Mouse (Mus musculus) layer of hippocampus, adult 2 months (tissue): ENCODE results near the gene Trappc3. TPM values are rescaled to one million over a fixed set of nuclear protein-coding genes. Genes with fewer than 3 reads are reported as not detected.
A peak's percentile ranks its signal among the peaks of the same experiment; 100 is the strongest.

ENCODE experiments used
- DNase-seq, 2 experiments: peaks; one replicate each; pipeline ENCODE4 v3.0.0; 2022; ENCODE audit warnings: low spot score in 2 of 2
- H3K27ac ChIP-seq: fragments of 200-600 bp; 2 replicates; pipeline ENCODE4 v1.8.1; 2022
- H3K4me3 ChIP-seq: fragments of 200-600 bp; 2 replicates; pipeline ENCODE4 v1.8.1; 2022; ENCODE audit warnings: mild to moderate bottlenecking
- CTCF ChIP-seq: fragments of 200-600 bp; conservative IDR thresholded peaks from 2 replicates; pipeline ENCODE4 v1.8.1; 2022; ENCODE audit warnings: antibody characterized with exemption, mild to moderate bottlenecking, moderate library complexity
- total RNA-seq, 2 experiments: library from RNA; stranded (reverse); gene quantifications; 2 replicates each; pipeline ENCODE4 v1.2.3; 2021

The Trappc3 gene
- total RNA-seq, 2 experiments from 2014 or later, result 85.4 to 90.5 TPM

DNA sequence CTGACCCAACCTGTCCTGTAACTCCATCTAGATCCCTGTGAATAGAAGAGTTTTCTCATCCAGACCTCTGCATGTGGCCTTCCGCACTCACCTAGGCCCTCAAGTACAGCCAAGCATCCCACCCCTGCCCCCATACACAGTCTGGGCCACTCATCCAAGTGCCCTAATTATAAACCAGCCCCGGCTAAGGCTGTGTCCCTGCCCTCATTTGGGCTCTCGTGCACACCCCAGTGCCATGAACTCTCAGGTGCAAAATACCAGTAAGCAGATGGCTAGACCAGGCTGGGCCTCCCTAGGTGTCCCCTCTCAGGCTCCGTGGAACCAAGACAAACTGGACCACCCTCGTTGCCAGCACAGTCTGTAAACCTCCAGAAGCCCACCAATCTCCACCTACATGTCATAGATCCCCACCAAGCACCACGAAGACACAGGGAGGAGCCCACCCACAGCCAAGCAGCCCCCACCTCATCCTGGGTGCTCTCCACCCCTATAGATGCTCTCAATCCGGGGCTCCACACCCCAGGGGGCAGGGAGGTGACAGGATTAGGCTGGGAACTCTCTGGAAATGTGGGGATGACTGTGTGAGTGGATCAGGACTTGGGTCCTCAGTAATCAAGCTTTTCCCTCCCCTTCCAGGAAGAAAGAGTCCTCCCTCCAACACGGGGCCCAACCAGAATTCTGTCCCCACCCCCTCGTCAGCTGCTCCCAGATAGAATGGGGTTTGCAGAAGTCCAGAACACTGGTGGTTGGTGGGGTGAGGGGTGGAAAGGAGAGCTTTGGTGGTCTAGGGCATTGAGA lies 7.6 kb upstream of the Trappc3 start:
- DNase-seq, result peak; percentile 79 to 89
- Histone ChIP-seq H3K27ac (peak overlapping the region; percentile 100), H3K4me3 (peak overlapping the region; percentile 97)
- no peak for TF ChIP-seq CTCF

DNA sequence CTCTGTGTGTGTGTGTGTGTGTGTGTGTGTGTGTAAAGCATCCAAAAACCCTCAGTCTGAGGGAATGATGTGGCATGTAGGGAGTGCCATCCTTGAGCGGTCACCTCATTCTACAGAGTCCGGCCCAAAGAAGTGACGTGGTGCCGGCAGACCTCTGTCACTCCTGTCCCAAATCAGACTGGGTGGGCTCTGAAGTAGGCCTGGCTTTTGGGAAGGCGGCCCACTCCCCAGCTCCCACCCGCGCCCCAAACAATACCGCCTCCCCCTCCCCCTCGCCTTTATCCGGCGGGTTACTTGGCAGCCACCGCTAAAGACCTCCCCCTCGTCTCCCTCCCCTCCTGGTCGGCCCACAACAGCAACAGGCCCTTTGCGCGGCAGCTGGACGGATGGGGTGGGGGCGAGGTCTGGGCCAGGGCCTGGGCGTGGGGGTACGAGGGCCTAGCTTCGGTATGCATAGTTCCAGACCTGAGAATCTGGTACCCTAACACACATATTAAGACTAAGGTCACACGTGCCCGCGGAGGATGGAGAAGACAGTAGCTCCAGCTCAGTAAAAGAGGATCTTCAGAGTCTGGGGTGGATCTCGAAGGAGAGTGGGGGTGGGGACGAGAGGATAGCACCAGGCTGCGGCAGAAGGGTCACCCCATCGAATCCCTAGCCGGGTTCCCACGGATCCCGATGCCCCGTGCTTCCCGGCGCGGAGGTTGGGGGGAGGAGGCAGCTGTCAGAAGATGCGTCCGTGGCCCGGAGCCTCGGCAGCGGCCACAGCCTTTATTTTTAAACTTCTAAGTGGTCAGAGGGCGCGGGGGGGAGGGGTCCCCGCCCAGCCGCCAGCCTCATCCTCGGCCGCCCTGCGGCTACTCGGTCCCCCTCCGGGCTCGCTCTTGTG lies 6.8 kb upstream of the Trappc3 start:
- no peak for TF ChIP-seq CTCF
- DNase-seq, result no peak
- Histone ChIP-seq H3K4me3 (peak overlapping the region; percentile 97), H3K27ac (peak overlapping the region; percentile 100)

DNA sequence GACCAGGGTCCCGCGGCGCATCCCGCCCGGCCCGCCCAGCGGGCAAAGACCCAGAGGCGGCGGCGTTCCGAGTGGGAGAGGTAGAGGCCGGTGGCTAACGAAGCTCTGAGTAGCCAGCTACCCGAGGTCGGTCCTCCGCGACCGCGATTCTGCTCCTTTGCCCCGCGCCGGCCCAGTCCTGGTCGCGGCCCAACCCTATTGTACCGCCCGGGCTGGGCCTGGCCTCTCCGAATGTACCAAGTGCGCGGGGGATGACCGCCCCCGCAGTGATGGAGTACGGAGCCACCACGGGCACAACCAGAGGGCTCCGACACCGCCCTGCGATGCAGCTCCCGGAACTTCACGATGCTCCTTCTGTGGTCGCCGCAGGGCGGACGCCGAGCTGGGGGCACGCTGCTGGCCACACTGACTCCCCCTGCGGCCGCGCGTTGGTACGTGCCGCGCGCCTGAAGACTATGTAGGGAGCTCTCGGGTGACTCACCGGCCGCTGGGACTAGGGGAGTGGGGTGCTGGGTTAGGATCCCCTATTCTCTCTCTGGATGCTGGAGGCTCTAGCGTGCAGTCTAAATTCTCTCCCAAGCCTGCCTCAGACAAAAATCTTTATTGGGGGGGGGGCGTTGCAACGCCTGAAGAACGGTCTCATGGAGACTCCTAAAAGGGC lies 5.9 kb upstream of the Trappc3 start, which contains the start of gene Map7d1:
Gene Map7d1 (minus strand): TSS at position 213 of the 661 bp plus-strand sequence.
- peak within 1 kb of the TSS; percentile 100 for H3K27ac ChIP-seq
- TF ChIP-seq CTCF, result peak; percentile 53
- peak; percentile 83 for DNase-seq
- peak within 1 kb of the TSS; percentile 97 for H3K4me3 ChIP-seq

DNA sequence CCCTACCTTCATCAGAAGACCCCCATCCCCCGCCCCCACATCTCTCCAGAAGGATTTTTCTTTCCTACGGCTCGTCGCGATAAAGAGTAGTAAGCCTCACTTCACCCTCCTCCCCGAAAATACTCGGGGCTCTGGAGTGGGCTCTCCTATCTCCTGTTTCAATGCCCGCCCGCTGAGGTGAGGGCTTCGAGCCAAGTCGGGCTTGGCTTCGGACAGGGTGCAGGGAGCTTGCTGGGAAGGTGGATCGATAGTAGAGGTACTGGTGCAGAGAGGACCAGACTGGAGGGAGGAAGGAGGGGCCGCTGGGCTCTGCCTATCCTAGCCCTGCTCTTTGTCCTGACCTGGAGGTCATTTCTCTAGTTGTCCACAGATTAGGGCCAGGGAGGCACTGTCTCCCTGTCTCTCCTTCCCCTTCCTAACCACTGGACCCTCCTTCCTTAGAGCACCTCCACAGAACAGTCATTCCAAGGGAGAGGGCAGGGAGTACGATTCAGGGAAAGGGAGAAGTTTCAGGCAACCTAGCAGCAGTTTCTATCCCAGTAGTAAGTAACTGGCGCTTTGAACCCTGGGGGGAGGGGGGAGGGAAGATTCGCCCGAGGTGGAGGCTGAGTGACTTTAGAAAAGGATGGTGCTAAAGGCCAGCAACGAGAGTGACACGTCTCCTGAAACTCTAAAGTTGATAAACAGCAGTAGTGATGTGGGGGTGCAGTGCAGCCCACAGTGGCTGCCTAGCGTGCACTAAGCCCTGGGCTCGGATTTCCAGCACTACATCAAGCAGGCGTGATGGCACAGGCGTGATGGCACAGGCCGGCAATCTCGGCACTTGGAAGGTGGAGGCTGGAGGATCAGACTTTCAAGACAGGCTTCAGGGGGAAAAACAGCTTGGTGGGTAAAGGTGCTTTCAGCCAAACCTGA lies 4.9 kb upstream of the Trappc3 start:
- H3K4me3 ChIP-seq, result peak overlapping the region; percentile 97
- peak overlapping the region; percentile 100 for H3K27ac ChIP-seq
- no peak for TF ChIP-seq CTCF
- DNase-seq, result no peak

DNA sequence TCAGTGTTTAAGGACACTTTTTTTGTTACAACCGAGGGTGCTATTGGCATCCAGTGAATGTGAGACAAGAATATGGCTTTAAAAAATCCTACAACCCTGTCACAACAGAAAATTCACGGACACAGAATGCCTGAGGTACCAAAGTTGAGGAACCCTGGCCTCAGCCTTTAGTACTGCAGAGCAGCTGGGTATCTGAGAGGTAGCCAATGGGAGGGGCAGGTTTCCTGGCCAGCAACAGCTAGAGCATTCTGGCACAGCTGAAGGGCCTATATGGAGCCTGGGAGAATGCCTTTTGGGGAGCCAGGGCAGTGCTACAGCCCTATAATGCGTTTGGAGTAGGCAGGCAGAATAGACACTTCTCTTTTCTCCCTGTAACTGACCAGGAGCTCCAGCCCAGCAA lies 3.1 kb upstream of the Trappc3 start:
- Histone ChIP-seq H3K4me3 (no peak overlapping the region), H3K27ac (peak overlapping the region; percentile 80)
- no peak for TF ChIP-seq CTCF
- no peak for DNase-seq

DNA sequence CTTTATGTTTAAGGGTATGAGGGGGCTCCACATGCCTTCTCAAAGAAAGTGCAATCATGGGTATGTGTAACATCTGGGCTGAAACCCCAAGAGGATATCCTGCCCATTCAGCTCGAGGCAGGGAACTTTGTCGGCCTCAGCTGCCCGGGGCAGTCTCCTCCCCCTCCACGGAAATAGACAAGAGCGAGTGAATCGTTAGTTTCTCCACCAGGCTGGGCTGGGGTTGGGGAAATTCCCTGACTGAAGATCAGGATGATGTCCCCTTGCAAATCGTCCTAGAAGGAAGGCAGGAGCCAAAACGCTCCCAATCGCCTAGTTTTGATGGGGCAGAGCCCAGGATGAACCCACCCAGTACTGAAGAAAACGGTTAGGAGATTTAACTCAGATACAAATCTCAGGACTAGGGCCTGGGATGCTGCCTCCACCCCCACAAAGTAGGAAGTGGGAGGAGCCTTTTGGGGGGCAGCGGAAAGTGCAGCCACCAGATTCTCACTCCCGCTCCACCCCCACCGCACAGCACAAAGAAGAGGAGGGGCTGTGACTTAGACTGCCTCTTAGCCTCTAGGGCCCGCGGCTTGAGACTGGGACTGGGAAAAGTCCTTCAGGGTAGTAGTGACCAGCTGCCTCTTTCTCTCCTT lies 2.5 kb upstream of the Trappc3 start:
- DNase-seq, result no peak
- H3K4me3 ChIP-seq, result peak overlapping the region; percentile 13; the same call in 1 of the 2 replicates
- TF ChIP-seq CTCF, result no peak

DNA sequence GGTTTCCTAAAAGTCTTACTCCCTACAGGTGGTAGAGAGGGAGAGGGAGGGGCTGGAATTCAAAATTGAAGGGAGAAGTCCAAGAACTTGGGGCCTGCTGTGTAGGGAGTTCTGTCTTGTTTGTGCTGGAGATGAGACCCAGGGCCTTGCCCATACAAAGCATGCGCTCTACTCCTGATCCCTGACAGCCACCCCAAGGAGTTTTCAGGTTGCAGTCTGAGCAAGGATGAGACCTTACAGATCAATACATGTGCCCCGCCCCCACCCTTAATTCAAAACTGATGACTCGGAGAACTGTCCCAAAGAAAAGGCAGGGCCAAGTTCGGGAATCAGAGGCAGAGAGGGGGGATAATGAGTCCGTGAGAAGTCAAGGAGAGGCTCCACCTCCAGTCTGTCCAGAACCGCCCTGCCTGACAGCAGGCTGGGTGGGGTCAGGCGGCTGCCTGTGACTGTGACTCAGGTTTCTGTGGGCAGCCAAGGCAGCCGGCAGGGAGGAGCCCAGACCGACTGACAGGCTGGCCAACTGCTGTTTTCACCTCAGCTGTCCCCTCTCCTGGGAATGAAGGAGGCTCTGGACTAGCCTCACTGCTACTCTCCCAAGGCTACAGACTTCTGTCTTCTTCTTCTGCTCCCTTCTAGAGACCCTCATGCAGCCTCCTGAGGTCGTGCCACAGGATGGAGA lies 1.5 kb upstream of the Trappc3 start:
- TF ChIP-seq CTCF, result no peak
- Histone ChIP-seq H3K4me3 (no peak overlapping the region), H3K27ac (peak overlapping the region; percentile 80)
- no peak for DNase-seq

More for the DNA sequence above, 2.5 kb upstream of the Trappc3 start:
- H3K27ac ChIP-seq, result peak overlapping the region; percentile 80

DNA sequence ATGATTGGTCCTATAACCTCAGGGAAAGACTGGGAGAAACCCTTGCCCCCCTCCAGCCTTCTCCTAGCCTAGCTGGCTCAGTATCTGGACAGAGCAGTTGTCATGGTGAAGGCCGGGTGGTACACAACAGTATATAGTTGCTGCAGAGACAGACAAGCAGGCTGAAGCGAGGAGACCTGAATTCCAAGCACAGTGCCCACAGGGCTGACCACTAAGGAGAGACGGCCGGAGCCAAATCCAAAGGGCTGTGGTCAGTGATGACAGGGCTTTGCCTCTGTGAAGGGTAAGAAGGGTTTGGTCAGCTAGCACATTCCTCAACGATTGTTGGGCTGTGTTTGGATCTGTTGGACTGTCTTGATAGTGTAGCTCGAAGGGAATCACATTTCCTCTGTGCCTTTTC lies 859 bp upstream of the Trappc3 start:
- Histone ChIP-seq H3K27ac (peak overlapping the region; percentile 80), H3K4me3 (no peak overlapping the region)
- no peak for TF ChIP-seq CTCF
- no peak for DNase-seq

DNA sequence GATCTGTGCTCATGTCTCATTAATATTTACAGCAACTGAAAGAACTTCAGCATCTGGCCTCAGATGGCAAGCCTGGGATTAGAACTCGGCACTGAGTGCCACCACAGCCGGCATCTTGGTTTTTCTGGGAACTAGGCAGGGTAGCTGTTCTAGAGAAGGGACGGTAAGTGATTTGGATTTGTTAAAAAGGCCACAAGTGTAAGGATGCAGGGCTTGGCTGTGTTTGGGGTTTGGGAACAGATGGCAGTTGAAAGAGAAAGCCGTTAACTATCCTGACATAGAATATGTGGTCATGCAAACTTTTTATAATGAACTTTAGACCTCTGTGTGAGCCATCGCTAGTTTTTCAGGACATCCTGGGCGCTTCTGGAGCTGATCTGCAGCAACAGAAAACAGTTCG lies 450 bp upstream of the Trappc3 start:
- no peak for TF ChIP-seq CTCF
- DNase-seq, result no peak
- Histone ChIP-seq H3K4me3 (no peak overlapping the region; the same call in 1 of the 2 replicates), H3K27ac (peak overlapping the region; percentile 80)

DNA sequence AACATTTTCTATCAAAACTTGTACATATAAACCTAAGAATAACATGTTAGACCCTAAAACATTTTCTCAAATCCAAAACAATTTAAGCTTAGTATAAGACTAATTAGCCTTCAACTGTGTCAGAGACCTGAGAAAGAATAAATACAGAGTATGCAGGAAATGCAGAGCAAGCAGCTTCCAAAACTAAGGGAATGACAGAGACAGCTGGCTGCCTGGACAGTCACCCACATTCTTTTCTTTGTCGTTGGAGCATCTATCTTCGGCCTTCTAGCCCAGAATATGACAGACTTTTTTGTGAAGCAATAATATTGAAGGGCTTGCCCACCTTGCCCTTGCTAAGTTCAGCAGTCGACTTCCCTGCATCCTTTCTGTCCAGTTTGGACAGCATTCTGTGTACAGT lies 7.2 kb downstream of the Trappc3 start:
- no peak for DNase-seq
- no peak overlapping the region for H3K27ac ChIP-seq
- no peak overlapping the region for H3K4me3 ChIP-seq
- TF ChIP-seq CTCF, result no peak

DNA sequence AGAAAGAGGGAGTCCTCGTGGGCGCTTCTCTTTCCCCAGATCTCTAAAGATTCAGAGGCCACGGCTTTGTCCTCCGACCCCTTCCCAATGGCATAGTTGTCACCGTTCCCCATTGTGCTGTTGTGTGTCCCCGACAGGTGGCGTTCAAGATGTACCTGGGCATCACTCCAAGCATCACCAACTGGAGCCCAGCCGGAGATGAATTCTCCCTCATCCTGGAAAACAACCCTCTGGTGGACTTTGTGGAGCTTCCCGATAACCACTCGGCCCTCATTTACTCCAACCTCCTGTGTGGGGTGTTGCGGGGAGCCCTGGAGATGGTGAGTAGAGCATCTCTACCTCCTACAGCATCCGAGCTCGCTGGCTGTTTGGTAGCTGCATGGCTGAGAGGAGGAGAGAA lies 11.6 kb downstream of the Trappc3 start:
- H3K27ac ChIP-seq, result peak overlapping the region; percentile 75
- no peak overlapping the region for H3K4me3 ChIP-seq
- peak; percentile 66 for TF ChIP-seq CTCF
- DNase-seq, result peak in 1 of 2 experiments; percentile 69
